Mouse (Mus musculus) 3134 (cell line): ENCODE measurements at regions not wholly inside any gene's neighbourhood (a gene's known extent, or its start where the extent isn't known, plus 50 kb on each side); places are given as distances from the start of the nearest gene placed in this dataset.

Source experiments
- DNase-seq: peaks from one replicate; pipeline ENCODE4 v3.0.0-alpha.2; 2011; ENCODE audit warnings: low spot score; ENCODE audit not compliant: insufficient read length; ENCODE audit errors: extremely low read depth

DNA sequence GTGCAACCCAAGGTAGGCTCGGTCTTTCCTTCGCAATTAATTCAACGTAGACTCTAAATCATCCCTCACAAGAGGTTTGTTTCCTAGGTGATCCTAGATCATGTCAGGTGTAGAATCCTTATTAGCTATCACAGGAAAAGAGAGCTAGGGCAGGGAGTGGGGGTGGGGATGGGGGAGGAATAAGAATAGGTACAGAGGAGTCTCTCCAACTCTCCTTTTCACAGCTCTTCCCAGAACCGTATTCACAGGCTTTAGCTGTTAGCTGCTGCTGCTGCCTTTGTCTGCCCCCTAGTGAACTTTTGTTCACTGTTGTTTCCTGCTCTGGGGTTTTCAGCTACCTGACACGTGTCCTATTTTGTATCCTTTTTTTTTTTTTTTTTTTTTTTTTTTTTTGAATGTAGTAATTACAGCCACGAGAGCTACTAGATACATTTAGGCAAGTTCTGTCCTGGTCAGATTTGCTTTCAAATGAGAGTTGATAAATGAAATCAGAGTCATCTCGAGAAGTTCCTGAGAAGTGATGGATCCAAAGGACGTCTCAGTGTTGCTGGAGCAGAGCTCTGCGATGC lies 131.7 kb upstream of the Nrsn1 start:
- no peak for DNase-seq

DNA sequence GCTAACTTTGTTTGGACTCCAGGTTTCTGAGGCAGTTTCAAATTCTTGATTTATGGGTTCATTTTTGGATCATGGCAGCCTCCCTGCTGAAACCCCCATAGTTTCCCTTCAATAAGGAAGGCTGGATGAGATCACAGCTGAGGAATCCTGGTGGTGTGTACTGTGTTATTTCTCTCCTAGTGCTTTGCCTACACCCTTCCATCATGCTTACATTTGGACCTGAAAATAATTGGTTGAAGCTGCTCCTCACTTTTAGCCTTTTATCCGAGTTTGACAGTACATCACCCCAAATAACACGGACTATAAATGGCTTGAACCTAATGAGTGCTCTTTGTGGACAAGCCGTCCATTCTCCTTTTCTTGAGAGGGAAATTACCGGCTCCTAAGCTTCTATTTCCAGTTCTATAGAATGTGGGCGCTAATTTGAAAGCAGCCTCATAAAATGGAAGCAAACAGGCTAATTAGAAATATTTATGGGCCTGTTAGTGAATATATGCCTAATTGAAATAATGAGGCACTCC lies 122.5 kb upstream of the Nrsn1 start:
- DNase-seq: no peak

DNA sequence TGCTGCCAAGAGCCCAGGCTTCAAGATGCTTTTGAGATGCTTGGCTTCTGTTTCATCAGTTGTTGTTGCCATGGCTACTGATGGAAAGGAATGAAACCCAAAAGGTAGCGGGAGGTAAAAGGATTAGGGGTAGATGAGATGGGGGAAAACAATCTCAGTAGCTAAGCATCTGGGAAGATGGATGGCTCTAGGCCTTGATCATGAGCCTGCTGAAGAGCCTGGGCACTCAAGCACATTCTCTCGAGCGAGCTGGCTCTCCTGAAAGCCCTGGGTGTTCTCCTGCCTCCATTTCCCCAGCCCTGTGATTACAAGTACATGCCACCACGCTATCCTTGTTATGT lies 92.3 kb upstream of the Nrsn1 start:
- DNase-seq: no peak

- no peak for DNase-seq
Measured at GRCm38 (mm10) chr13:25361850-25362626, 91.7 kb upstream of the Nrsn1 start.

GRCm38 (mm10) chr13:25347558-25347957 lies 77.3 kb upstream of the Nrsn1 start:
- no peak for DNase-seq

GRCm38 (mm10) chr13:25343309-25343708 lies 73.0 kb upstream of the Nrsn1 start:
- no peak for DNase-seq

GRCm38 (mm10) chr13:25341826-25342225 lies 71.5 kb upstream of the Nrsn1 start:
- no peak for DNase-seq

DNA sequence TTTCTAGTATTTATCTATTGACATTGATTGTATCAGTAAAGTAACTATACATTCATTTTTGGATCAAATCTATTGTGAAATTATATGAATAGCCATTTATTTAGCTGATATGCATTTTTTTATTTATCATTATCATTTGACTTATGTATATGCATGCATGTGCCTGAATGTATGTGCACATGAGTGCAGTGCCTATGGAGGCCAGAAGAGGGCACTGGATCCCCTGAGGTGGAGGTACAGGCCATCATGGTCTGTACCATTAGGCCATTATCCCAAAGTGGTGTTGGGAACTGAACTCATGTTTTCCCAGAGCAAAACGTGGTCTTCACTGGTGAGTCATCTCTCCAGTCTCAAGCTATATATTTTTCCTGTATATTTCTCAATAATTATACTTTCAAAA lies 63.5 kb upstream of the Nrsn1 start:
- DNase-seq: no peak
